Mouse (Mus musculus): ENCODE data around the gene Prdm2. TPM values are rescaled to one million over a fixed set of nuclear protein-coding genes. Genes with fewer than 3 reads are reported as not detected.

Prdm2 gene
- polyA plus RNA-seq, 1 experiment from 2014 or later: 7.6 TPM

DNA sequence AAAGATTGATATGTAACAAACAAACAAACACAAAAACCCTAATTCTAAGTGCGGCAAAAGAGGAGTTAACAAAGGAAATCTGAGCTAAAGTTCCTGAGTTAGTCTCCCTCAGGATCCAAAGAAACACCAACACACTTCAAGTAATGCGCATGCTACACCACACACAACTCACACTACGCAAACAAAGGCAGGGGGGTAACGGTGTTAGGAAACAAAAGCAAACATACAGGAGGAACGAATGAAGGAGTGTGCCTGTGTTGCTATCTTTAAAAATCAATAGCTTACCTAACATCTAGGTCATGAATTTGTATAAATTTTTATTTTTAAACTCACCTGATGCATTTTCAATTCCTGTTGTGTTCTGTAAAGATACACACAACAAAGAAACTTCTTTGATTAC, 18.5 kb downstream of the Prdm2 start:
- WGBS: 79% methylated on average over 5 of the region's 5 CpGs
- H3K9me3 ChIP-seq (replicated peaks; ENCODE audit: control insufficient read depth, low read length): no peaks in the 10 kb centered on the region

DNA sequence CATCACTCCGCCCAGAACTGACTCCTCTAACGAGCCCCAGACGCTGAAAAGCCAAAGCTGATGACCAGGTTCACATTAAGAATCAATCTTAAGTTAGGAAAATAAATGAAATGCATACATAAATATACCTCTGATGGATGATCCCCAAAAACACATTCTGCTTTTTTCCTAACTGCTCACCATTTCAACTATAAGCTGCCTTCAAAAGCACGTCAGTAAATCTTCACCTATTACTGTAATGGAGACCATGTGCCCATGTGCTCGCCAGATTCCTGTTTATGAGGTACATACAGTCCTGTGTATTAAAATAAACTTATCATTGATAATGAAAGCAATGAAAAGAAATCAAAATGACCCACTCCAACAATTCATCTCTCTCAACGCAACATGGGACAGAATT, 19.6 kb downstream of the Prdm2 start:
- Histone ChIP-seq H3K36me3 (ENCODE audit: control insufficient read depth, insufficient read depth) (no peaks in the 10 kb centered on the region), H3K4me2 (ENCODE audit: low read depth, low read length) (no peak overlapping the region), H3K9me3 (replicated peaks; ENCODE audit: control insufficient read depth, low read length) (no peaks in the 10 kb centered on the region), H3K9ac (ENCODE audit: low read length) (no peak overlapping the region), H3K4me1 (ENCODE audit: control insufficient read depth, insufficient read depth, low read length) (peaks cover 7% of the 10 kb centered on the region), H3K27ac (ENCODE audit: low read length) (no peak overlapping the region), H3K27me3 (ENCODE audit: control insufficient read depth, insufficient read depth, low read length) (no peaks in the 10 kb centered on the region), H3K4me3 (ENCODE audit: low read length) (no peak overlapping the region)
- ATAC-seq (replicated peaks; ENCODE audit: extremely low read depth, insufficient read depth, low FRiP score): no peak
- 80% methylated on average over 6 of the region's 6 CpGs for WGBS

More for the DNA sequence above, 18.5 kb downstream of the Prdm2 start:
- Histone ChIP-seq H3K27ac (ENCODE audit: low read length) (no peak overlapping the region), H3K9ac (ENCODE audit: low read length) (no peak overlapping the region), H3K27me3 (ENCODE audit: control insufficient read depth, insufficient read depth, low read length) (no peaks in the 10 kb centered on the region), H3K4me1 (ENCODE audit: control insufficient read depth, insufficient read depth, low read length) (peaks cover 2% of the 10 kb centered on the region; the same call in 1 of the 2 replicates), H3K4me2 (ENCODE audit: low read depth, low read length) (no peak overlapping the region), H3K36me3 (ENCODE audit: control insufficient read depth, insufficient read depth) (no peaks in the 10 kb centered on the region), H3K4me3 (ENCODE audit: low read length) (no peak overlapping the region)
- no peak for ATAC-seq (replicated peaks; ENCODE audit: extremely low read depth, insufficient read depth, low FRiP score)

GRCm38 (mm10) chr4:143191783-143192182, 21.0 kb downstream of the Prdm2 start:
- peaks cover 10% of the 10 kb centered on the region for H3K4me1 ChIP-seq (ENCODE audit: control insufficient read depth, insufficient read depth, low read length)
- no peaks in the 10 kb centered on the region for H3K9me3 ChIP-seq (replicated peaks; ENCODE audit: control insufficient read depth, low read length)
- H3K4me2 ChIP-seq (ENCODE audit: low read depth, low read length): no peak overlapping the region
- no peaks in the 10 kb centered on the region for H3K36me3 ChIP-seq (ENCODE audit: control insufficient read depth, insufficient read depth)
- no peak overlapping the region for H3K4me3 ChIP-seq (ENCODE audit: low read length)
- 77% methylated on average over 3 of the region's 3 CpGs for WGBS
- no peak overlapping the region for H3K27ac ChIP-seq (ENCODE audit: low read length)
- ATAC-seq (replicated peaks; ENCODE audit: extremely low read depth, insufficient read depth, low FRiP score): no peak
- H3K27me3 ChIP-seq (ENCODE audit: control insufficient read depth, insufficient read depth, low read length): no peaks in the 10 kb centered on the region
- H3K9ac ChIP-seq (ENCODE audit: low read length): no peak overlapping the region

- Histone ChIP-seq H3K4me3 (ENCODE audit: low read length) (no peak overlapping the region), H3K27ac (ENCODE audit: low read length) (no peak overlapping the region), H3K4me2 (ENCODE audit: low read depth, low read length) (peak overlapping the region; percentile 1; the same call in 1 of the 2 replicates), H3K9ac (ENCODE audit: low read length) (no peak overlapping the region), H3K4me1 (ENCODE audit: control insufficient read depth, insufficient read depth, low read length) (peaks cover 10% of the 10 kb centered on the region), H3K36me3 (ENCODE audit: control insufficient read depth, insufficient read depth) (no peaks in the 10 kb centered on the region), H3K27me3 (ENCODE audit: control insufficient read depth, insufficient read depth, low read length) (no peaks in the 10 kb centered on the region), H3K9me3 (replicated peaks; ENCODE audit: control insufficient read depth, low read length) (no peaks in the 10 kb centered on the region)
- 51% methylated on average over 4 of the region's 4 CpGs for WGBS
- ATAC-seq (replicated peaks; ENCODE audit: extremely low read depth, insufficient read depth, low FRiP score): no peak
Observed at GRCm38 (mm10) chr4:143190657-143191056, 22.1 kb downstream of the Prdm2 start.

DNA sequence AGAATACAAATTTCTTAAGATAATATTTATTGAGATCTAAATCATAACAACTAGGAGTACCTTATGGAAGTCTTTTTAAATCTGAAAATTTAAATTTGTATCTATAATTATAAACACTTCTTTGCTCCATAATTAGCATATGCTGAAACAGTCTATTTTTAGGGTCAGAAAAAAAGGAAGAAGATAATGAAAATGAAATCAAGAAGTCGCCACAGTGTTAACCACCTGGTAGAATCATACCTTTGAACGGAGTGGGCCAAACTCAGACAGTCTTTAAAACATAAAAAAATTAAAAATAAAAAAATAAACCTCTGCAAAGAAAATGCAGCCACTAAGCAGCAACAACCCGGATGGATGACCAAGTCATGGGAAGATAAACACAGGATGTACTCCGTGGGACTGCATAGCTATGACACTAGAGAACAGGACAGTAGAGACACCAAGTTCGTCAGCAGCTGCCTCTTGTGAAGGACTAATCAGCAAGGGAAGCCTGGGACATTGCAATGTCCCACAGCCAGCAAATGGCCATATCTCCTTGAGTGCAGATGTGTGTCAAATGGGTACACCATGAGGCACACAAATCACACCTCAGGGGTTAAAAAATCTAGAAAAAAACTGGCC, 24.1 kb downstream of the Prdm2 start:
- H3K4me1 ChIP-seq (ENCODE audit: control insufficient read depth, insufficient read depth, low read length): peaks cover 10% of the 10 kb centered on the region
- no peak overlapping the region for H3K27ac ChIP-seq (ENCODE audit: low read length)
- 59% methylated on average over 5 of the region's 5 CpGs for WGBS
- no peaks in the 10 kb centered on the region for H3K36me3 ChIP-seq (ENCODE audit: control insufficient read depth, insufficient read depth)
- H3K27me3 ChIP-seq (ENCODE audit: control insufficient read depth, insufficient read depth, low read length): no peaks in the 10 kb centered on the region
- H3K9me3 ChIP-seq (replicated peaks; ENCODE audit: control insufficient read depth, low read length): no peaks in the 10 kb centered on the region
- no peak overlapping the region for H3K9ac ChIP-seq (ENCODE audit: low read length)
- H3K4me3 ChIP-seq (ENCODE audit: low read length): no peak overlapping the region
- H3K4me2 ChIP-seq (ENCODE audit: low read depth, low read length): no peak overlapping the region
- no peak for ATAC-seq (replicated peaks; ENCODE audit: extremely low read depth, insufficient read depth, low FRiP score)

- Histone ChIP-seq H3K27ac (ENCODE audit: low read length) (no peak overlapping the region), H3K9me3 (replicated peaks; ENCODE audit: control insufficient read depth, low read length) (no peaks in the 10 kb centered on the region), H3K36me3 (ENCODE audit: control insufficient read depth, insufficient read depth) (no peaks in the 10 kb centered on the region), H3K4me3 (ENCODE audit: low read length) (no peak overlapping the region), H3K4me2 (ENCODE audit: low read depth, low read length) (no peak overlapping the region), H3K27me3 (ENCODE audit: control insufficient read depth, insufficient read depth, low read length) (no peaks in the 10 kb centered on the region), H3K4me1 (ENCODE audit: control insufficient read depth, insufficient read depth, low read length) (peaks cover 10% of the 10 kb centered on the region), H3K9ac (ENCODE audit: low read length) (no peak overlapping the region)
- ATAC-seq (replicated peaks; ENCODE audit: extremely low read depth, insufficient read depth, low FRiP score): no peak
Observed at GRCm38 (mm10) chr4:143186066-143186465, 26.7 kb downstream of the Prdm2 start.

DNA sequence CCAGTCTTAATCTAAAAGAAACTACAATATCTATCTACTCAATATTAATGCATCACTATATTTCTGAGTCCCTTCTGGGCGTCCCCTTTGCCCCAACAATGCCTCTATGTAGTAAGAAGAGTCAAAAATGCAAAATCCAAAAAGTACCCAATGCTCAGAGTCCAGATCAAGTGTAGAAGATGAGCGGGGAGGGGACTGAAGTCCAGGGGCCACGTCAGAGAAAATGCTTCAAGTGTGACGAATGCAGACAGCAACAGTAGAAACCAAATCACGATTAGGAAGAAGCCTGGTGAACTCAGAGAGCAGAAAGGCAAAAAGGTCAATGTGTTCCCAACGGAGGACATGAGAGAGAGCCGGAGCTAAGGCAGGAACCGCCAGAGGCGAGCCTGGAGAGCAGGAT, 27.3 kb downstream of the Prdm2 start:
- ATAC-seq (replicated peaks; ENCODE audit: extremely low read depth, insufficient read depth, low FRiP score): no peak
- H3K36me3 ChIP-seq (ENCODE audit: control insufficient read depth, insufficient read depth): no peaks in the 10 kb centered on the region
- H3K4me1 ChIP-seq (ENCODE audit: control insufficient read depth, insufficient read depth, low read length): peaks cover 8% of the 10 kb centered on the region
- H3K4me3 ChIP-seq (ENCODE audit: low read length): no peak overlapping the region
- H3K9me3 ChIP-seq (replicated peaks; ENCODE audit: control insufficient read depth, low read length): no peaks in the 10 kb centered on the region
- 68% methylated on average over 9 of the region's 9 CpGs for WGBS
- H3K4me2 ChIP-seq (ENCODE audit: low read depth, low read length): no peak overlapping the region
- H3K9ac ChIP-seq (ENCODE audit: low read length): no peak overlapping the region
- no peak overlapping the region for H3K27ac ChIP-seq (ENCODE audit: low read length)
- H3K27me3 ChIP-seq (ENCODE audit: control insufficient read depth, insufficient read depth, low read length): no peaks in the 10 kb centered on the region

- peaks cover 2% of the 10 kb centered on the region; the same call in 1 of the 2 replicates for H3K36me3 ChIP-seq (ENCODE audit: control insufficient read depth, insufficient read depth)
- no peak overlapping the region for H3K9ac ChIP-seq (ENCODE audit: low read length)
- no peak overlapping the region for H3K4me3 ChIP-seq (ENCODE audit: low read length)
- H3K27ac ChIP-seq (ENCODE audit: low read length): no peak overlapping the region
- no peak for ATAC-seq (replicated peaks; ENCODE audit: extremely low read depth, insufficient read depth, low FRiP score)
- H3K27me3 ChIP-seq (ENCODE audit: control insufficient read depth, insufficient read depth, low read length): no peaks in the 10 kb centered on the region
- H3K4me1 ChIP-seq (ENCODE audit: control insufficient read depth, insufficient read depth, low read length): 0 out of 2 replicates have a peak, but pooled peaks cover 3% of the 10 kb centered on the region
- 91% methylated on average over 6 of the region's 6 CpGs for WGBS
- H3K9me3 ChIP-seq (replicated peaks; ENCODE audit: control insufficient read depth, low read length): no peaks in the 10 kb centered on the region
- no peak overlapping the region for H3K4me2 ChIP-seq (ENCODE audit: low read depth, low read length)
Observed at GRCm38 (mm10) chr4:143183141-143183540, 29.7 kb downstream of the Prdm2 start.

DNA sequence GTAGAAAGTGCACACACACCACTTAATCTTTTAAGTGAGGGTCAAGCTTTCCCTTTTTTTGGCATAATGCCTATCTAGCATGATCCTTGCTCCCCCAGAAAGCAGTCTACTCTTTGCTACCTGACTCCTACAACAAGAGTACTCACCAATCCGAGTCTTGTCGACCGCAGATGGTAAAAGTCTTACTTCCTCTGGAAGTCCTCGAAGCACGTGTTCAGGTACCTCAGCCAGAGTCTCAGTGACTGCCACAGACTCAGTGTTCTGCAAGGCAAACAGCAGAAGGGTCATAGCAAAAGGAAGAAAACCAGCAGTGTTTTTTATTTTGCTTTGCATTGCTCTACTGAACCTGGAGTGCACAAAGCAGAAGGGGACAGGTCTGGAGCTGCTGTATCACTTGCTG, 32.1 kb downstream of the Prdm2 start:
- ATAC-seq (replicated peaks; ENCODE audit: extremely low read depth, insufficient read depth, low FRiP score): no peak
- 84% methylated on average over 5 of the region's 5 CpGs for WGBS

More for the DNA sequence above, 32.1 kb downstream of the Prdm2 start:
- H3K9ac ChIP-seq (ENCODE audit: low read length): no peak overlapping the region
- H3K4me3 ChIP-seq (ENCODE audit: low read length): no peak overlapping the region
- no peak overlapping the region for H3K27ac ChIP-seq (ENCODE audit: low read length)
- no peaks in the 10 kb centered on the region for H3K27me3 ChIP-seq (ENCODE audit: control insufficient read depth, insufficient read depth, low read length)
- no peaks in the 10 kb centered on the region for H3K4me1 ChIP-seq (ENCODE audit: control insufficient read depth, insufficient read depth, low read length)
- H3K9me3 ChIP-seq (replicated peaks; ENCODE audit: control insufficient read depth, low read length): no peaks in the 10 kb centered on the region
- H3K36me3 ChIP-seq (ENCODE audit: control insufficient read depth, insufficient read depth): peaks cover 2% of the 10 kb centered on the region; the same call in 1 of the 2 replicates
- no peak overlapping the region for H3K4me2 ChIP-seq (ENCODE audit: low read depth, low read length)
